In genomic region chr6:140443374-140443773, GRCm38 (mm10) we compare ENCODE assay signal across 8 mouse cellular contexts. TPM values are rescaled to one million over a fixed set of nuclear protein-coding genes. Genes with fewer than 3 reads are reported as not detected.
A peak's percentile ranks its signal among the peaks of the same experiment; 100 is the strongest.
DNase-seq lines count a peak whose midpoint lies in the region; ATAC-seq and TF ChIP-seq lines count a peak whose summit lies in the region.

No protein-coding gene starts in this region.

- ATAC-seq in liver, postnatal 0 days, result no peak

- TF ChIP-seq EP300 in liver, postnatal 0 days (IDR thresholded peaks at IDR 0.05; ENCODE audit: low read depth), result no peak

- H3K9me3 ChIP-seq in embryonic facial prominence, embryonic 10.5 days, result no peaks in the 10 kb centered on the region
- H3K9me3 ChIP-seq in liver, postnatal 0 days (ENCODE audit: low read length), result no peaks in the 10 kb centered on the region

- H3K4me2 ChIP-seq in liver, postnatal 0 days (ENCODE audit: low read depth, low read length), result no peak overlapping the region

- no peaks in the 10 kb centered on the region for H3K27me3 ChIP-seq in embryonic facial prominence, embryonic 10.5 days (replicated peaks; ENCODE audit: low read depth, poor library complexity, severe bottlenecking)
- H3K27me3 ChIP-seq in liver, postnatal 0 days (ENCODE audit: insufficient read depth, low read length), result no peaks in the 10 kb centered on the region

- H3K4me1 ChIP-seq in embryonic facial prominence, embryonic 10.5 days, result peaks cover 27% of the 10 kb centered on the region
- no peaks in the 10 kb centered on the region for H3K4me1 ChIP-seq in liver, postnatal 0 days (ENCODE audit: insufficient read depth)

- 90% methylated on average over 5 of the region's 5 CpGs for WGBS in embryonic facial prominence, embryonic 10.5 days
- WGBS in liver, postnatal 0 days (ENCODE audit: insufficient replicate concordance), result 77% methylated on average over 5 of the region's 5 CpGs

- no peak overlapping the region for H3K4me3 ChIP-seq in embryonic facial prominence, embryonic 10.5 days
- no peak overlapping the region for H3K4me3 ChIP-seq in liver, postnatal 0 days (ENCODE audit: low read depth, low read length)

- DNase-seq in gastrocnemius, postnatal 10 days, result peak; percentile 61
- no peak for DNase-seq in gastrocnemius, postnatal 14 days
- peak; percentile 61 for DNase-seq in CD4-positive helper T cell, adult 2 months (ENCODE audit: low read depth, low spot score)
- peak; percentile 61 for DNase-seq in adrenal gland, postnatal 25 days
- peak; percentile 66 for DNase-seq in embryonic facial prominence, embryonic 10.5 days (ENCODE audit: low spot score)
- peak; percentile 42 for DNase-seq in hindlimb bud, embryonic 11.5 days (ENCODE audit: extremely low spot score, low read depth, low spot score)
- peak; percentile 72 for DNase-seq in liver, postnatal 0 days
- DNase-seq in right cerebral cortex, postnatal 4 days, result peak; percentile 71

- intact Hi-C loops in gastrocnemius, postnatal 14 days (cut with DNase I; ENCODE audit: low total_unique reads), result loop anchor here (10.0 kb wide), 1 partner anchor 569 kb away; no protein-coding TSS in a partner anchor

- H3K9ac ChIP-seq in liver, postnatal 0 days (replicated peaks), result no peak overlapping the region

- peak; percentile 76 for TF ChIP-seq CTCF in liver, postnatal 0 days (IDR thresholded peaks at IDR 0.05; ENCODE audit: low read depth)

- no peak overlapping the region for H3K27ac ChIP-seq in embryonic facial prominence, embryonic 10.5 days (replicated peaks)
- H3K27ac ChIP-seq in liver, postnatal 0 days (ENCODE audit: low read depth), result no peak overlapping the region

- peaks cover 13% of the 10 kb centered on the region for H3K36me3 ChIP-seq in embryonic facial prominence, embryonic 10.5 days (replicated peaks)
- H3K36me3 ChIP-seq in liver, postnatal 0 days (replicated peaks; ENCODE audit: insufficient read depth, low read length), result no peaks in the 10 kb centered on the region

RNA-seq across cellular contexts. Expression of gene Plekha5, which starts 19.5 kb away (rescaled TPM):
- 10 to 100 TPM; 20.0 to 23.4 TPM for total RNA-seq in gastrocnemius, postnatal 10 days (2021)
- 10 to 100 TPM; 14.5 to 17.3 TPM for total RNA-seq in gastrocnemius, postnatal 14 days (2021)
- 43.5 and 57.6 TPM in 2 replicates for total RNA-seq in adrenal gland, postnatal 25 days (2021)
- 42.0 and 47.1 TPM in 2 replicates for polyA plus RNA-seq in embryonic facial prominence, embryonic 10.5 days (2016; fragmentation: Nextera tagmentation; extraction: Ambion mirVana)
- 4.2 and 5.2 TPM in 2 replicates for polyA plus RNA-seq in liver, postnatal 0 days (2015; fragmentation: Nextera tagmentation; extraction: Ambion mirVana)
